Mouse (Mus musculus) cerebellum, adult 2 months (tissue): ENCODE results near the gene Zp1.

Experiments
- CTCF ChIP-seq: fragments of 200-500 bp; IDR thresholded peaks from 2 replicates; pipeline ENCODE4 v1.5.1; 2011; ENCODE audit warnings: low read depth, mild to moderate bottlenecking, control low read depth, low read length, moderate library complexity, borderline replicate concordance; ENCODE audit not compliant: insufficient read depth
- POLR2A ChIP-seq: fragments of 200-500 bp; IDR thresholded peaks from 2 replicates; pipeline ENCODE4 v1.6.1; 2011; ENCODE audit warnings: low read length, control low read depth, borderline replicate concordance; ENCODE audit not compliant: insufficient read depth

- TF ChIP-seq CTCF: no peak
- no peak for TF ChIP-seq POLR2A
These were observed 28.2 kb downstream of the Zp1 start for GRCm38 (mm10) chr19:10892201-10892600.
